Mouse (Mus musculus) mouse embryonic stem cell (cell line): ENCODE measurements around the gene Slco1c1.

Experiments used
- in situ Hi-C, 2 experiments: fragments of 300-500 bp; cut with MboI; formaldehyde crosslinking; loops; 1 replicate in 1 of 2; 3 replicates in 1 of 2; pipeline ENCODE4 v1.14.3; 2019 to 2020; ENCODE audit warnings: low sequenced_read_pairs in 2 of 2, low pct_unique_long_range_greater_than_20kb in 1 of 2, mixed read lengths in 1 of 2; ENCODE audit not compliant: unreplicated experiment in 1 of 2

Slco1c1 gene

DNA sequence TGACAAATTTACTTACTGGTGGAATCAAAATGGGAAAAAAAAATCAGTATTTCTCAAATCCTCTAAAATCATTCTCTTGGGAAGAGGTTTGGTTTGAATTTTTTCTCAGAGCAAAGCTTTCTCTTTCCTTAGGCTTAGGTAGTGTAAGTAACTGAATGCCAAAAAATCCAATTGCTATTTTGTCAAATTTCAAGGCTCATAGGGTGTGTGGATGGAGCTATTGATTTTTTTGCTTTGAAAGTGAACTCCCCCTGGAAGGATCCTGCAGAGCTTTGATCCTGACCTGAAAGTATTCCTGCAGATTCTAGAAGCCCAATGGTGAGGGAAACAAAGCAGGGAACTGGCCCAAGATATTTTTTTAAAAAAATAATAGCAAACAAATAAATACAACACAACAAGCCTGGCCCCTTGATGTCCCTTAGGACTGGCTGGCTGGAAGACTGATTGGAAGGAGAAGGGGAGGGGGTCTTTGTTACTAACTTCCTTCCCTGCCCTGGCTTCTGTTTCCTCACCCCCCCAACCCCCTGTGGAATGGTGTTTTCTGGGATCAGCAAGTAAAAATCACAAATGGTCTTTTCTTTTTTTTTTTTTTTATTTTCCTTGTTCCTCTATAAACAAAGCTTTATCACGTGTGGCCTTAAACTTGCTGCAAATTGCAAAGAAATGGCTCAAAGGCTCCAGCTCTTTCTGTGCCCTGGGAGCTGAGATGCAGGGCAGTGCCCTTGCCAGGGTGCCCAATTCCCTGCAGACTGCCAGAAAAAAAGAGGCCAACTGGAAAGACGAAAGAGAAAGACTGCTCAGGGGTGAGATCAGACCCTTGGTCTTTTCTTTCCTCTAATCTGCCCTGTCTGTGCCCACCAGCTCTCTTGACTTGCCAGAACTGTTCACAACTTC, at the start of gene Slco1c1:
Slco1c1 (plus strand) TSS at position 622 of the 894 bp plus-strand sequence.
- in situ Hi-C loops = no loop called here

DNA sequence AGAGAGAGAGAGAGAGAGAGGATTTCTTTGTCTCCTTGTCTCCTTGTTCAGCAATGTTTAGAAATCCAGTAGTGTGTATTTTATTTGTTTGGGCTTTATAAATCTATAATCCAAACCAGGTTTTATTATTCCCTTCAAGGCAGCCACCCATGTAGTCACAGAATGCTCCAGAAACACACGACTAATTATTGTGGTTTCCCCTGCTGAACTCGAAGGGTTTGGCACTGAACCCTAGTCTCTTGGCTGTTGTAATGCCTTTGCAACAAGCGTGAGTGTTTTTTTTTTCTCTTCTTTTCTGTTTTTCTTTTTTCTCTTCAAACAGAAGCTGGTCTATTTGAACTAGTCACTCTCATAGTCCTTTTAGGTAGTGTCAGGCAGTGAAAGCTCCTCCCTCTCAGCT, 49.5 kb upstream of the Slco1c1 start:
- in situ Hi-C loops = loop anchor here in 1 of 2 experiments (25.0 kb wide), 1 partner anchor 563 kb away; no protein-coding TSS in a partner anchor

DNA sequence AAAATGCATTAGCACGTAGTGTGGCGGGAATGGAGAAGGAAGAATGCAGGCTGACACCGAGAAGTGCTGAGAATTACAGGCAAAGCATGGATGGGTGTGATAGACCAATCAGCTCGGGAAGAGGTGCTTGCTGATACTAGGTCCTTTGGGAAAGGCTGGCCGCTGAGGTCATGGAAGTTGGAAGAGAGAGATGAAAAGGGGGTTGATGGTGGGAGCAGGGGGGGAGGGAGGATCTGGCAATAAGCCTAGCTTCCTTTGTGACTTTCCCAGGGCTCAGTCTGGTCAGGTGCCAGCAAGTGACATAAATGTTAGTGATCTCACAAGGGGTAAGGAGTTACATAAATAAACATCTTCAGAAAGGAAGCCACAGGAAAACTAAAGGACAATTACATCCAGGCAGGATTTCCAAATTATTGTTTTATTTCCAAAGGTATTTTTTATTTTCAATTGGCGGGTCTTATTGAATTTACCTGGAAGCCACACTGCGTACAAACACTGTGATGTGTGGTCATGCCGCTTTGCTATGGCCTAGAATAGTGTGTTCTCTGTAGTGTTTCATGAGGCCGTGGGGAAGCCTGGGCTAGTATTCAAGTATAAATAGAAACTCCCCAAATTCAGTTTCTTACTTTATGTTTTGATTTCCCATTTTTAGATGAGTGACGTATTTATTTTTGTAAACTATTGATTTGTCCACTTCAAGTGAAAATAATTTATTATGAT, 38.7 kb upstream of the Slco1c1 start:
- in situ Hi-C loops = loop anchor here in 1 of 2 experiments (25.0 kb wide), 1 partner anchor 552 kb away; no protein-coding TSS in a partner anchor

DNA sequence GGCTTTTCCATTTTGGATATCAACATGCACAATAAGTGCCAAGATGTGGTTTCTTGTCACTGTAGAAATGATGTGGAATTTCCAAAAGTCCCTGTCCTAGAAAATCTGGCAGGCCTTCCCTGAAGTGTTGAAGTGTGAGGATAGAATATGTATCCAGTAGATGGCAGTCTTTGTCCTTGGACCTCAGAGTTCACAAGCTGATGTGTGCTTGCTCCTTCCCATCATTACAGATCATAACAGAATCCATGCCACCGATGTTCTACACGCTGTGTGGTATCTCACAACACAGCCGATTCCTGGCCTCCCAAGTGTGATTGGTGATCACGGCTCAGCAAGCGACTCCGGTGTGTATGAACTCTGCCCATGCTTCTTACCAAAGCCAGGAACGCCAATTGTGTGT, 36.9 kb upstream of the Slco1c1 start:
- in situ Hi-C loops = loop anchor here in 1 of 2 experiments (25.0 kb wide), 1 partner anchor 550 kb away; no protein-coding TSS in a partner anchor

DNA sequence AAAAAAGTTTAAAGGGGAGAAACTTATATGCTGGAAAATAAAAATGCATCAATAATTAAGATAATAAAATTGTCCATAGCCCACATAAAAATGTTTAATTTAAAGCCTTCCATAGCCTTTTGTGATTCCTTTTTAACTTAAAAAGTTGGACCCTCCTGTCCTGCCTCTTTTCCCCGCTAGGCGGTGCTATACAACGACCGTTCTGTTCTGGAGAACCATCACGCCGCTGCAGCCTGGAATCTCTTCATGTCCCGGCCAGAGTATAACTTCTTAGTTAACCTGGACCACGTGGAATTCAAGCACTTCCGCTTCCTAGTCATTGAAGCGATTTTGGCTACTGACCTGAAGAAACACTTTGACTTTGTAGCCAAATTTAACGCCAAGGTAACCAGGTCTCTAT, 35.5 kb upstream of the Slco1c1 start:
- in situ Hi-C loops = loop anchor here in 1 of 2 experiments (25.0 kb wide), 1 partner anchor 549 kb away; no protein-coding TSS in a partner anchor

DNA sequence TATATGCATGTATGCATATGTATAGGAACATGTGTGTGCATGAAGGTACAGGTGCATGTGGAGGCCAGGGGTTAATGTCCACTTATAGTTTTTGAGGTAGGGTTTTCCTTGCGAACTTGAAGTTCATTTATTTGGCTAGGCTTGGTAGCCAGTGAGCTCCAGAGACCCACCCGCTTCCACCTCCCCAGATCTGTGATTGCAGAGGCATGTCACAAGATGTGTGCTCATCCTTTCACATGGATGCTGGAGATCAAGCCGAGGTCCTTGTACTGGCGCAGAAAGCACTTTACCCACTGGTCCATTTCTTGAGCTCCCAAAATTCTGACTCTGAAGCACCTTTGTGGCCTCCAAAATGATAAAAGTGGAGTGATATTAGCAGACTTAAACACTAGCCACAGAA, 29.3 kb upstream of the Slco1c1 start:
- in situ Hi-C loops = loop anchor here (5.0 to 25.0 kb wide), 3 partner anchors 300 to 542 kb away; no protein-coding TSS in a partner anchor

DNA sequence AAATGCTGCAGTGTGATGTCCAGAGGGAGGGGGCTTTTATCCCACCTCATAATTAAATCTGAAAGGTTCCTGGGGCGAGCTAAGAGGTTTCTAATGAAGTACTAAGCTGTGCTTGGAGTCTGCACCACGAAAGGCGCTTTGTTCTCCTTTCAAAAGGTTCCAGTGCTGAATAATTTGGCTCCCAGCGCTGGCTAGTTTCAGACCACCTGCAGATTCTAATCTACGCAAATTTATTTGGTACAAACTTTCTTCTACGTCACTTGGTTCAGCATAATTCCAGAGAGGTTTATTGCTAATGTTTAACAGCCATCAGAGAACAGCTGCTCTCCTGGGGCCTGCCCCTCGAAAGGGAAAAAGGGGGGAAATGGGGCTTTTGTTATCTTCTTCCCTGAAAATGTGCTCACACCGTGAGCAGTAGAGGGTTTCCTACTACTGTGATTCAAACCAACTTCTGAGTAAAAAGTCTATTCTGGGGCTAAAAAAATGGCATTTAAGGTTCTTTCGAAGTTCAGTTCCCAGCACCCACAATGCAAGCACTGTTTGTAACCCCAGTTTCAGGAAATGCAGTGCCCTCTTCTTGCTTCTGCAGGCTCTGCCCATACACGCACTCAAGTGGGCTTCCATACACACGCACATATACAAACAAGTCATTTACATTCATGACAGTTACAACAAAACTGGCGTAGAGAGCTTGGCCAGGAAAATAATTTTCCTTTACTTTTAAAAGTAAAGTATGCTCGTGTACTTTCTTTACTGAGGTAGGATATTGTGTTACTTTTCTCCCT, 28.3 kb upstream of the Slco1c1 start:
- in situ Hi-C loops = loop anchor here (10.0 to 25.0 kb wide), 2 partner anchors 299 to 541 kb away; no protein-coding TSS in a partner anchor

DNA sequence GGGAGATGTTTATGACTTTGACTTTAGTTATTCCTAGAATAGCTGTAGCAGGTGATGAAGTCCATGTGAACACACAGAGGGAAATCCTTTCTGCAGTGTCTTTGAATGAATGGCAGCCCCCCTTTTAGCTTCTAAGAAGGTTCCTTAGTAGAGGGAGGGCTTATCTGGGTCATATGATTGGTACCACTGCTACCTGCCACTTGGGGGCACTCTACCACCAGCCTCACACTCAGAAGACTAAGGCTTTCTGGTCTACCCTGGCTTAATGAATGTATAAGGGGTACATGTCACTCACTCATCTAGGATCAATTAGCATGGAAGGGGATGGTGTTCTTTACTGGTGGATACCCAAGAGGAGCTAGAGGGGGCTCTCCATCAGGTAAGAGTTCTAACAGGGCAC, 24.7 kb upstream of the Slco1c1 start:
- in situ Hi-C loops = loop anchor here (10.0 to 25.0 kb wide), 2 partner anchors 295 to 538 kb away; no protein-coding TSS in a partner anchor

DNA sequence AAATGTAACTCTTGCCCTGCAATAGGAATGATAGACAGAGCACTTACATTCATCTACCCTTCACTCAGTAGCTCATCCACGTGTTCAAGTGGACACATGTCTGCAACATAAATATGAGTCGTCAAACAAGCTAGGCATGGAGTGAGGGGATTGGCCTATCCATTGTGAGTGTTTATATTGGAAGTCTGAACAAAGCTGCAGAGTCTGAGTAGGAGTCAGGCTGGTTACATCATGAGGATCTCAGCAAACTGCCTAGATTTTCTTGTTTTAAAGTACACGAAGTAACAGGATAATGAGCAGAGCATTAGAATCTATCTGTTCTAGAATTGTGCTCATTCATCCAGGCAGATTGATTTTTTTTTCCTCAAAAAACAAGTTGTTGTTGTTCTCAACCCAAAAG, 23.0 kb upstream of the Slco1c1 start:
- in situ Hi-C loops = no loop called here

DNA sequence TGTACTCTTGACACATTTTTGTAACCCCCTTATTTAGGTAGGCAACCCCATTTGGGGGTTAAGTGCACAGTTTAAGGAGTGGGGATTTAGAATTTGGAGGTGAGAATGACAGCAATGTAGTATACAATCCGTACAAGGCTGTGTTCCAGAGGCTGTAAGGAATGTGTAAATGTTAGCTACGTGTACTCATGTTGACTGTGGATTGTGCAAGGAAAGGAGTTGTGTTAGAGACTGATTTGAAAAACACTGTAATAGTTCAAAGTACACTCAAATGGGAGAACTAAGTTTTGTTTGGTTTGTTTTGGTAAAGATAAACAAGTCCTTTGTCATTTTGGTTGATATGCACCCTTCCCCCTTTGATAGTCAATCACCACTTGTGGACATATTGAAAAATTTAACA, 1.6 kb upstream of the Slco1c1 start:
- in situ Hi-C loops = no loop called here

DNA sequence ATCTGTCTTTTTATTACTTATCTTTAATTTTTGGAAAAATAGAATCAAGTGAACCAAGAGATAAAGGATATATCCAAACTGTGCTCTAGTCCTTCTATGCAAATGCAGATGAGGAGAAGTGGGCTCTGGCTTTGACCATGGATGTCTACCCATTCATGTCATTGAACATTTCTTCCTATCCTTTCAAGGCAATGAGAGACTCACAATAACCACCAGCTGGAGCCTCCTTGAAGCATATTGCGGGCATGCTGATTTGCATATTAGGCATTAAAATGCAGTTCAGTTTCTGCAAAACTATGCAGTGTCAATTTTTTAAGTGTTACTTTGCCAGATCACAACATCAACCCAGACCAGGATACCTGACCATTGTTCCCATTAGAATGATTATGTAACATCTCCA, 1.6 kb downstream of the Slco1c1 start:
- in situ Hi-C loops = no loop called here

DNA sequence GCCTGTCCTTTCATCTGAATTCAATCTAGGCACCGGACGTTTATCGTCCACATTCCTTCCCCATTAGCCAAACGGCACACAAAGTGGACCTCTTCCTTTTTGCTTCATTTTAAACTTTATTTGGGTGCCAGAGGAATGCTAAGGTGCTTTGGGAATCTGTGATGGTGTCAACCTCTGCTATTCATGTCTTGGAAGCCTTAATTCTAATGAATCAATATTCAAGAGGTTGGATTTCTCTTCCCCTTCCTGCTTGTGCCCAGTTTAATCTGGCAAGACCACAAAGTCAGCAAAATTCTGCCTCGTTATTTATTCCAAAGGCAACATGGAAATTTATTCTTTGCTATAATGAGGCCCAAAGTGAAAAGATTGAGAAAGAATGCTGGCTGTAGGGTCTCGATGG, 6.7 kb downstream of the Slco1c1 start:
- in situ Hi-C loops = no loop called here

DNA sequence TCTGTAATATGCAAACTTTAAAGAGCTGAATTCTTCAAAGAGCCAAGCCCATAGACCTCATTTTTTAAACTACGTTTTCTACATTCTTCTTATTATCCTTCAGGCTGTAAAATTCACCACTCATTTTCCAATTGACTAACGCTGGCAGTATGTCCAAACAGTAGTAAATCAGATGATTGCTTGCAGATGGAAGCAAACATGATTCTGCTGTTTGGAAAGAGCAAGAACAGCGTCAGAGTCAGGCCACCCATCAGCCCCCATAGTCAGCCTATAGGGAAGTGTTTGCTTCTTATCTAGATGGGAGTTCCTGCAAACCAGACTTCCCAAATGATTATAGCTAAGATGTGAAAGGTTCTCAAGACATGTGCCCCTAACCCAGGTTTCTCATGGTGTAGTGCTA, 13.1 kb downstream of the Slco1c1 start:
- in situ Hi-C loops = no loop called here

DNA sequence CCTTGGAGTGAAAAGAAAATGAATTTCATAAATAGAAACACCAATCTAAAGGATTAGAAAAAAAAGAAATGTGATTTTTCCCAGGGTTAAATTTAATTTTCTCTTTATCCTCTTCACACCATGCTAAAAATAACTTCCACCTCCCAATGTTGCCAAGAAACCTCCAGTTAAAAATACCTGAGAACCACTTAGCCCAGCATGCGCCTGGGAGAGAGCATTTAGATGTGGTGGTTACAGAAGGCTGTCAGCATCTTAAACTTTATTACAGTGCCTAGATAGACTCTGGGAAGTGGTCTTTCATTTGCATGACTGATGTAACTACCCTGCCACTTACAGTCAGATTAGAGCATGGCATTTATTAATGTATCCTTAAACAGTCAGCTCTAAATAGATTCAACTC, 17.0 kb downstream of the Slco1c1 start:
- in situ Hi-C loops = no loop called here

DNA sequence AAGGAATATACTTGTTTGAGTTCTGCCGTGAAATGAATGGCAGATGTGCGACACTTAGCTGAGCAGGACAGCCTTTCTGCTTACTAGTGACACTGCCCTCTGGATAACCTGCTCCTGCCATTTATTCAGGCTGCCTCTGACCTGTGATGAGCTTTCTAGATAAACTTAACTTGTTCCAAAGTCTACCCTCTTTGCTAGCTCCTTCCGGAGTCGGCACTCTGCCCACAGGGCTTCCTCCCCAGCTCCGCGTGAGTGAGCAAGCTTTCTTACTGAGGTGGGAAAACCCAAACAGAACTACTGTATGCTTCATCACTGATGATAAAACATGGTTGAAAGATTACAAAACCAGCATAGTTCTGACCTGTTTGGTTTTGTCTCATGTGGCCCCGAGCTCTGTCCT, 19.2 kb downstream of the Slco1c1 start:
- in situ Hi-C loops = no loop called here

DNA sequence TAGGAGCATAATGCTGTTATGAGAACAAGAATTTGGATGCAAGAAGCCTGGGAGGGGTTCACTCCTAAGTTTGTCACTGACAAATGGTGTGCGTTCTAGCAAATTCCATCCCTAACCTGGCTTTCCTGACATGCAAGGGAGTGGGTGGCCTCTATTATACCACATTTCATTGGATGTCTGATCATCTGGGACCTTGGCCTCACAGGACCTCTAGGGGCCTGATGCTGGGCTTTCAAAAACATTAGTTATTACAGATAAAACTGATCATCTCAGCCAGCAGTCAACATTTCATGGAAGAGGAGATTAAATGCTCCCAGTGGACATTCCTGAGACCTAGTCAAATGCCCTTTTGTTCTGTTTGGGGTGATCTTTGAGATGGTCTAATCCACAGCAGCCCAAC, 34.0 kb downstream of the Slco1c1 start:
- in situ Hi-C loops = no loop called here

DNA sequence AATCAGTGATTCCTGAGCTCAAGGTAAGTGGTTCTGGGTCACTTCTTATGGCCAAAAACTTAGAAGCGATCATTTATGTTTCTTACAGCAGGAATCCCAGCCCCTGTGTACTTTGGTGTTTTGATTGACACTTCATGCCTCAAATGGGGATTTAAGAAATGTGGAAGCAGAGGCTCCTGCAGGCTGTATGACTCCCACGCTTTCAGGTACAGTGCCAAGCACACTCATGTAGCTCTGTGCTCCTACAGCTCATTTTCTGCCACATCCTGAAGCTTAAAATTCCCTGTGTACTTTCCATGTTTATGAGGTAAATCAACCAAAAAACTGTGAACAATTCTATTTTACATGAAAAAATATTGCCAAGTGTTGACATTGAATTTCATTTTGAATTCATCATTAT, 43.2 kb downstream of the Slco1c1 start:
- in situ Hi-C loops = no loop called here

DNA sequence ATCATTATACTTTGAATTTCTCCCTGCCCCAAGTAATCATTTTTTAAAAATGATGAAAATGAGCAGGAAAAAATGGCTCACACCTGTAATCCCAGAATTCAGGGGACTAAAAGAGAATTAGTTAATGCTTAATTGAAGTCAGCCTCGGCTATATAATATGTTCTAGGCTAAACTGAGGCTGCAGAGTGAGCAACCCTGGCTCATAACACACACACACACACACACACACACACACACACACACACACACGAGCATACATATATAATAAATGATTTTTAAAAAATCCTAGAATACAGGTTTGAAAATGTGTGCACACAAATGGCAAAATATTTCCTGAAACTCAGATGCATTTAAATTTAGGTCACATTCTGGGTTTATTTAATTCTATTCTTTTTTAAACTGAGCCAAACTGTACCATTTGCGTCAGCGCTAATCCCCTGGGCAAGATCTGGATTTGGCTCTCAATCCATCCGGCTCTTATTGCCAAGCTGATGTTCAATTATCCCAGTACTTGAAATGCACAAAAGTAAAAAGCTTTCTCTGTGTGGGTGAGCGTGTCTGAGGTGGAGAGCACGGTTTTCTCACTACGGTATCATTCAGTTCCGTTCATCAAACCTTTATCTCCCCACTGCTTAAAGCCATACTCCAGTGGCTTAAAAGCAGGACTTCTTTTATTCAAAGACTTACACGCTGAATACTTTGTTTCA, 43.8 kb downstream of the Slco1c1 start:
- in situ Hi-C loops = no loop called here
